Mouse (Mus musculus) testis, adult 2 months (tissue): ENCODE data around the gene Snd1. TPM values are rescaled to one million over a fixed set of nuclear protein-coding genes. Genes with fewer than 3 reads are reported as not detected.

Source experiments
- H3K27ac ChIP-seq: fragments of 200-500 bp; 2 replicates; pipeline ENCODE4 v1.5.1; 2012; ENCODE audit warnings: low read depth, low read length; ENCODE audit not compliant: control insufficient read depth, insufficient read depth
- H3K27me3 ChIP-seq: fragments of 200-500 bp; 2 replicates; pipeline ENCODE4 v1.6.1; 2012; ENCODE audit warnings: mild to moderate bottlenecking, low read length, moderate library complexity; ENCODE audit not compliant: control insufficient read depth, insufficient read depth
- H3K36me3 ChIP-seq: fragments of 200-500 bp; 2 replicates; pipeline ENCODE4 v1.6.1; 2012; ENCODE audit warnings: mild to moderate bottlenecking, low read length; ENCODE audit not compliant: control insufficient read depth, insufficient read depth
- H3K4me1 ChIP-seq: fragments of 200-500 bp; 2 replicates; pipeline ENCODE4 v1.6.1; 2012; ENCODE audit warnings: low read length; ENCODE audit not compliant: control insufficient read depth, insufficient read depth
- H3K4me3 ChIP-seq: fragments of 200-500 bp; 2 replicates; pipeline ENCODE4 v1.5.1; 2012; ENCODE audit warnings: low read depth, mild to moderate bottlenecking, low read length, moderate library complexity, mixed read lengths; ENCODE audit not compliant: control insufficient read depth
- CTCF ChIP-seq: fragments of 200-500 bp; IDR thresholded peaks from 2 replicates; pipeline ENCODE4 v1.5.1; 2012; ENCODE audit warnings: low read depth, mild to moderate bottlenecking, inconsistent platforms, low read length, moderate library complexity; ENCODE audit not compliant: control insufficient read depth, insufficient read depth, insufficient replicate concordance
- POLR2A ChIP-seq: fragments of 200-500 bp; IDR thresholded peaks from 2 replicates; pipeline ENCODE4 v1.6.1; 2012; ENCODE audit warnings: low read depth, mild to moderate bottlenecking, inconsistent platforms, low read length, moderate library complexity; ENCODE audit not compliant: control insufficient read depth
- polyA plus RNA-seq: library from polyadenylated mRNA; depleted of rRNA; stranded (reverse); fragments of >200 nt; gene quantifications from 2 replicates; pipeline ENCODE4 v1.2.3, GENCODE M21; 2012

Gene Snd1
- polyA plus RNA-seq, 1 experiment: 11.4 TPM

GRCm38 (mm10) chr6:28470621-28471020, 4.3 kb upstream of the Snd1 start:
- TF ChIP-seq POLR2A (no peak), CTCF (no peak)
- no peaks in the 10 kb centered on the region for H3K36me3 ChIP-seq
- no peak overlapping the region for H3K27ac ChIP-seq
- no peak overlapping the region for H3K4me3 ChIP-seq
- no peaks in the 10 kb centered on the region for H3K4me1 ChIP-seq
- no peaks in the 10 kb centered on the region for H3K27me3 ChIP-seq

- Histone ChIP-seq H3K27me3 (no peaks in the 10 kb centered on the region), H3K4me3 (no peak overlapping the region), H3K36me3 (no peaks in the 10 kb centered on the region), H3K27ac (no peak overlapping the region), H3K4me1 (no peaks in the 10 kb centered on the region)
- TF ChIP-seq CTCF (no peak), POLR2A (no peak)
These were observed 3.5 kb upstream of the Snd1 start for GRCm38 (mm10) chr6:28471284-28472035.

GRCm38 (mm10) chr6:28474211-28474610, 728 bp upstream of the Snd1 start:
- Histone ChIP-seq H3K4me1 (no peaks in the 10 kb centered on the region), H3K4me3 (no peak overlapping the region), H3K27me3 (no peaks in the 10 kb centered on the region), H3K36me3 (no peaks in the 10 kb centered on the region), H3K27ac (no peak overlapping the region)
- TF ChIP-seq CTCF (no peak), POLR2A (no peak)

GRCm38 (mm10) chr6:28479865-28480751, 5.2 kb downstream of the Snd1 start:
- peaks cover 10% of the 10 kb centered on the region for H3K4me1 ChIP-seq
- H3K27me3 ChIP-seq: no peaks in the 10 kb centered on the region
- H3K4me3 ChIP-seq: peak overlapping the region; percentile 99
- peak overlapping the region; percentile 92 for H3K27ac ChIP-seq
- no peaks in the 10 kb centered on the region for H3K36me3 ChIP-seq
- TF ChIP-seq POLR2A (peak; percentile 87), CTCF (no peak)

GRCm38 (mm10) chr6:28480752-28481492, 6.0 kb downstream of the Snd1 start:
- Histone ChIP-seq H3K27ac (peak overlapping the region; percentile 76), H3K36me3 (no peaks in the 10 kb centered on the region), H3K4me3 (peak overlapping the region; percentile 99), H3K4me1 (peaks cover 10% of the 10 kb centered on the region), H3K27me3 (no peaks in the 10 kb centered on the region)
- no peak for TF ChIP-seq CTCF
- no peak for TF ChIP-seq POLR2A

GRCm38 (mm10) chr6:28482711-28483315, 7.9 kb downstream of the Snd1 start:
- Histone ChIP-seq H3K27ac (no peak overlapping the region), H3K4me1 (peaks cover 10% of the 10 kb centered on the region), H3K4me3 (no peak overlapping the region), H3K27me3 (no peaks in the 10 kb centered on the region), H3K36me3 (no peaks in the 10 kb centered on the region)
- TF ChIP-seq POLR2A (no peak), CTCF (no peak)
